Mouse (Mus musculus): ENCODE measurements at regions not wholly inside any gene's neighbourhood (a gene's known extent, or its start where the extent isn't known, plus 50 kb on each side); places are given as distances from the start of the nearest gene placed in this dataset.
A peak's percentile ranks its signal among the peaks of the same experiment; 100 is the strongest.

DNA sequence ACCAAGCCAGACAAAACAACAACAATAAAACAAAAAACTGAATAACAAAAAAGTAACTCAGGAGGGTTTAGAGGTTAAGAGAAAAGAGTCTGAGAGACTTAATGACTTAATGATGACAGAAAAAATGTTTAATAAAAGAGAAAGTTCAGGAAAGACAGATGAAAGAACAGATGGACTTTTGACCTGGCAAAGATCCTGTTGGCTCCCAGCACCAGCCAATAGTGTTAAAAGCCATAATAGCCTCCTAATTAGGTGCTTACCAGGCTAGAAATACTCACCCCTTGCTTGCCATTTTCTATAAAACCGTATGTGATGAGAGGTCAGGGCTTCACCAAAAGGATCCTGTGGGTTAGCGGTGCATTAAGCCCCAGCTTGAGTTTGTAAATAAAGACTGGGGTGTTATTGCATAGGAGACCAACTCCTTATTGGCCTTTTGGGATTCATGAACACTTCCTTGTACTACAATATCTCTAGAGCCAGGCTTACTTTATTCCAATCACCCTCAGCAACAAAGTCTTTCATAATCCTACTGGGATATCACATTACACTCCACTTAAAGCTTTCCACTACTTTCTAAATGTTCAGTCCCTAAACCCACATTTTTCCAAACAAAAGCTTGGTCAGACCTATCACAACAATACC, 282.1 kb upstream of the Rasa1 start:
- DNase-seq (ENCODE audit: low spot score in 2 of 2) = no peak

DNA sequence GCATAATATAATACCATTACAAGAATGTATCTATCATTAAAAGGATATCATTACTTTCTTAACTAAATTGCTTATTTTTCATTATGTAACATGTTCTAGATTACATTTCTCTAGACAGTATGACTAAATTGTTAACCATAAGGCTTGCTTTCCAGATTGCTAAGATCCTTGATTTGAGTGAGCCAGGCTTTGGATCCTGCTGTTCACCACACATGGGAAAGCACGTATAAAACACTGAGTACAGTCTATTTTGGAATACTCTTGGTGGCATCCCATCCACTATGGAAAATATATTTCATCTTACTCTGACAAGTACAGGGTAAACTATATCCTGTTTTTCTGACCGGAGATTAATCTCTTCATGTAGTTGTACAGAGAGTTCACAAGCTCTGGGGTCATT, 268.9 kb upstream of the Rasa1 start:
- no peak for DNase-seq (ENCODE audit: low spot score in 2 of 2)

DNA sequence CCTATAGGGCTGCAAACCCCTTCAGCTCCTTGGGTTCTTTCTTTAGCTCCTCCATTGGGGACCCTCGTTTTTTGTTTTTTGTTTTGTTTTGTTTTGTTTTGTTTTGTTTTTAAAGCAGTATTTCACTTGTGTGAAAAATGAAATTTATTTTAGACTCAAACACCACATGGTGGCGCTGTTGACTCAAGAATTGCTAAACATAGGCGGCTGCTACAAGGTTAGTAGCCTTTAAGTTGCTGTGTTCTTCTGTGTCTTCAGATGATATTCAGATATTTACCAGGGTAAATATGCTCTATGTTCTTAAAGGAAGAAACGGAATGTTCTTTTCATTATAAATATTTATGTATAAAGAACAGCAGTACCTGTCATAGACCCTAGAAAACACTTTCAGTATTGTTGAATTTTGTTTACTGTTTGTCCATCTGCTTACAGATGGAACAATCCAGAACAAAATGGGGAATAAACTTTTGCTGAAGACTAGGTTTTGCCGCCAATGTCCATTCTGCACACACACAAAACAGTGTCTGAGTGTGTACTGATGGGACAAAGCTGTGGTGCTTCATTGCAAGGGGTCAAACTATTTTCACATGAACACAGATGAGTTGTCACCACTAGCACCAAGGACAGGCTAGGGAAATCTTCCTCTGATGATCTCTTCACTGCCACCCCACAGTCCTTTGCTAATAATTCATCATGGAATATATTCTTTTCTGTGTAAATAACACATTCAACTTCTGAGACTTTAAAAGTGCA, 267.3 kb upstream of the Rasa1 start:
- DNase-seq (ENCODE audit: low spot score in 2 of 2) = peak; percentile 39 to 75

DNA sequence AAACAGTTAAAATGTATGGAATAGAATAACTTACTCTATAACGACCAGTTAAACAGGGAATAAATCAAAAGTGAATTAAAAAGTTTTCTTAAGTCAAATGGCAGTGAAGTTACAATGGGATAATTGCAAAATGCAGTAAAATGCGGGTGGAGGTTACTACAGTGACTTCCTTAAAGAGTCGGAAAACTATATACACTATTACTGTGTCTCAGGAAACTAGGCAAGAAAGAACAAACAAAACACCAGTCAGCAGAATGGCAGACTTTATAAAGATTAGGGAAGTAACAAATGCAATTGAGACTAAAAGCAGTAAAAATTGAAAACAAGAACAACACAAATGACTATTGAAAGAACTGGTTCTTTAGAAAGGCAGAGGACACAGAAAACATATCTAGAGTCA, 264.1 kb upstream of the Rasa1 start:
- no peak for DNase-seq (ENCODE audit: low spot score in 2 of 2)

DNA sequence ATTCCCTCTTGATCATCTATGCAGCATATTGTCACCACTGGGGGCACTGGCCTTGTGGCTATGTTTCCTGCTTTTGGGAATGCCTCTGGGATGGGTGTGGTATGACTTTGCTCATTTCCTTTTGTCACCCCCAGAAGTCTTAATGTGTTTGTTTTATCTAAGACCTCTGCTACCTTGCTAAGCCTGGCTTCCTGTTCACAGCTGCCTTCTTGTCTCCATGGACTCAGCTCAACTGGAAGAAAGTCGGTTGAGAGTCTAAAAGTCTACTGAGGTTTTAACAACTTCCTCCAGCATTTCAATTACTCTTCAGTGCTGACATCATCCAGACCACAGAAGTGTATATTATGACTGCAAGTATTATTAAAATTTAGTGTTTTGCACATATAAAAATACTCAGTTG, 220.7 kb upstream of the Rasa1 start:
- DNase-seq (ENCODE audit: low spot score in 2 of 2) = no peak

DNA sequence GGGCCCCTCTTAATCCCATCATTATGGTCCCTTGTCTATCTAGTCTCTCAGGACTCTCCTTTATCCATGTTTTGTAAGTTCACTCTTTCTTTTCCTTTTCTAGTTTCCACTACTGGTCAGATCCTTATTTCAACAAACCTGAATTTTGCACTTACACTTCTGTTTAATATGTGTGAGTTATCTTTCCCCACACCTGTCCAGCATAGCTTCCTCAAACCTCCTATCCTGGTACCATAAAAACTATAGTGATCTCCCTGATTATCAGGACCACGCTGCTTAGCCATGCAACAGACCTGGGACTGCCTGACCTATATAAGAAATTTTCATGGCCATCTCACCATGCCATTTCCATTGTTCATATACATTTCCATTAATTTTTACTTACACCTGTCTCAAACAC, 219.6 kb upstream of the Rasa1 start:
- DNase-seq (ENCODE audit: low spot score in 2 of 2) = no peak

DNA sequence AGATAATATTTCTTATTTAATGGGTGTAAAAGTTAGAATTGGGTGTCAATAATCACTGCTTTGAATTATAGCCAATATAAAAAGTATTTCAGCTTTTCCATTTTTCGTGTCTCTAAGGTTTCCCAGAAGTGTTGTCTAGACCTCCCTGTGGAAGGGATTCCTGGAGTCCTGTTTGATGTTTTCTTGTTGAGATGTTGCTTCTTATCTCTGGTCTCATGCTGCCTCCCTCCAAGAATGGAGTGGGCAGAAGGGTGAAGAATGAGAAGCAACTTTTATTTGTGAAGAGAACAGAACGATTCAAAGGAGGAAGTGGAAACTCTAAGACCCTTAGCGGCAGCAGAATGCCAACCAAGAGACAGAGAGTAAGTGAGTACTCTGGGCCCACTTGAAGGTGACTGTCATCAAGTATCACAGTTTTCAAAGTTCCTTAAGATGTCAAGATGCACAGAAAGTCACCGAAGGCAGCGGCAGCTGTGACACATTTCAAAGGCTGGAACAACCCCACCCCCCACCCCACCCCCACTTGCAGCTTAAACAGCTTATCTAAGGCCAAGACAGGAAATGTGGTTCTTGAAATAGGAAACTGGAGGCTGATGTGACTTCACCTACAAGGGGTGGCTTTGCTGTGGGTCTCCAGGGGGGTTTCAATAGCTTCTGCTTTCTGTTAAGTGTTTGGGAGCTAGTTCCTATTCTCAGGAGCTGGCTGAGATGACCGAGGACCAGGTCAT, 218.6 kb upstream of the Rasa1 start:
- DNase-seq (ENCODE audit: low spot score in 2 of 2) = no peak

DNA sequence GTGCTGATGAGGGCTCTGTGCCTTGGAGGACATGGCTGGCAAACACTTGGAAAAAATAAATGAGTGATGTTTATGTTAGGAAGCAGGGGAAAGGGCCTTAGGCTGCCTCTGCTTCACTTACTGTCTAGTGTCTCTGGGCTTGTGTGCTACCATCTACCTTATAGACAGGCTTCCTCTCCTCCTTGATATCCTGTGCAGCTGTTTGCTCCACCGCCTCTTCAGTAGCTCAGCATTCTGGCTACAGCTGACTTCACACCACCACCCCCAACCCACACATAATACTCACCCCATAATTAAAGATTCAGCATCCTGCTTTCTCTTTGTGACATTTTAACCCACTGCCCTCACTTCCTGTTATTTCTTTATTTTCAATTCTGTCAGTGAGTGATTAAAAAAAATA, 217.9 kb upstream of the Rasa1 start:
- DNase-seq (ENCODE audit: low spot score in 2 of 2) = no peak

DNA sequence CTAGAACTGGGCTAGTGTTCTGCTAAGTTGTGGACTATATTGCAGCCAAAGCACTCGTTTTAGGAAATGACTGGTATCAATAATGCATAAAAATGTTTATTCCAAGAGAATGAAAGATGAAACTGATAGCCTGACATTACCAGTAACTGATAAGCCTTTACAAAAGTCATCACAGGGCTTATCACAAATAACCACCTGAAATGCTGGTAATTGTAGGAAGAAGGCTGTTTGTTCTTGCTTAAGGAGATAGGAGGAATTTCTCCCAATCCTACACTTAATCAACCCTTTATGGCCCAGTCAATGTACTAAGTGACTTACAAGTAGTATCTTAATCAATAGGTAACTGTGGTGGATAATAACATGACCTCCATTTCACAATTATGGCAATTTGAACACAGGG, 217.1 kb upstream of the Rasa1 start:
- DNase-seq (ENCODE audit: low spot score in 2 of 2) = no peak

DNA sequence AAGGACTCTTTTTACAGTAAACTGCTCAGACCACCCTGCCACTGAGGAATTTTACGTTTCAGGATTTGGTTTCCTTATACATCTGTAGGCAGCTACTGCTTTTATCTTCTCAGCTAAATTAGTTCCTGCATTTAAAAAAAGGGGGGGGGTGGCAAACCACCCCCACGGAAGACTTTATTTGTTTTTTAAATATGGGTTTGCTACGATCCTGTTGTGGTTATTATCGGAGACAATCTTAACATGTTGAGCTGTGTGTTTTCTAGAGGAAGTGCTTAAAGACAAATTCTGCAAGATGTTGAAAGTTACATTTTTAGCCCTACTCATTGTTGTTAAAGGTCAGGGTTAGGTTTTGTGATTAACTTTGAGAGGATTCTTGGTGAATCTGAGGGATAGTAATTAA, 216.1 kb upstream of the Rasa1 start:
- DNase-seq (ENCODE audit: low spot score in 2 of 2) = no peak

DNA sequence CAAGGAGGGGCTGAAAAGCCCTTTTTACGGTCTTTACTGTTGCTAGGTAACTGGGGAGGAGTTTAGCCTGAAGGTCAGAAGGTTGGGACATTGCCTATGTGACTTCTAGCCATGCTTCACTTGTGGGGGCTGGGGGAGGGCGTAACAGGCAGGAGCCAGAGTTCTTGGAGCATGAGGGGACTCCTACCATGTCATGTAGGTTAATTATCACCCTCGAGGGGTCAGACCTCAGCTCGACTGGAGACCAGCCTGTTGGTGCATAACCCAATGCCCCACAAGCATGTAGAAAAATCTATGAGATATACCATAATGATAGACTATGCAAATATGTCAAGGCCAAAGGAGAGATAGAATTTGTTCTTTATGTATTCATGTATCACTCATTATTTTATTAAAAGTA, 215.1 kb upstream of the Rasa1 start:
- DNase-seq (ENCODE audit: low spot score in 2 of 2) = no peak

DNA sequence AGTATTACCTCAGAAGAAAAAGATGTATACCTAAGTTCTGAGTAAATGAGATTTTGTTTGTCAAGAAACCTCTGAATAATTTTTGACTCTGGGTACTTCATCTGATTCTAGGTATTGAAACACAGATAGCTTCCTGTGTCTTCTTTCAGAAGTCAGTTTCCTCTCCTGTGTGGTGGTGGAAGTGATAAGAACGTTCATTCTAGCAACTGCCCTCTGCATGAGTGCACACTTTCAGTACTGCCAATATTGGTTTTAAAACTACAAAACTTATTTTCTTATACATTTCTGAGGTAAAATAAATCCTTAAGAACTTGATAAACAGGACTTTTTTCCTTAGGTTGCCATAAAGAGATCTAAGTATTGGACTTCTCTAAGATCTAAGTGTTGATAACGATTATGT, 209.8 kb upstream of the Rasa1 start:
- DNase-seq (ENCODE audit: low spot score in 2 of 2) = no peak

DNA sequence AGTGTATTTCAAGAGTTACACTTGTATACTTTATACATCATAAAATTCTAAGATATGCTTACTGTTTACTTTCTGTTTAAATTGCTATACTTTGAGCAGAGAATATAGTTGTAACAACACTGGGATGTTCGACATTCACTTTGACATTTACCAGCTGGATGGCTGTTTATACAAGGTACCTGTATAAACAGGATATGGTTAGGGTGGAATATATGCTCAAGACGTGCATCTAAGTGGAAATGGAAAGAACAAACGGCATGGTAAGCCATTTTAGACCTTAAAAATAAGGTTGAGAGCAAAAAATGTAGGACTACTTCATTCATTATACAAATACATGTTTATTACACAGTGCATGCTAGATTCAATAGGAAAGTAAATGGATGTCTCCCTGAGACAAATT, 195.9 kb upstream of the Rasa1 start:
- no peak for DNase-seq (ENCODE audit: low spot score in 2 of 2)

DNA sequence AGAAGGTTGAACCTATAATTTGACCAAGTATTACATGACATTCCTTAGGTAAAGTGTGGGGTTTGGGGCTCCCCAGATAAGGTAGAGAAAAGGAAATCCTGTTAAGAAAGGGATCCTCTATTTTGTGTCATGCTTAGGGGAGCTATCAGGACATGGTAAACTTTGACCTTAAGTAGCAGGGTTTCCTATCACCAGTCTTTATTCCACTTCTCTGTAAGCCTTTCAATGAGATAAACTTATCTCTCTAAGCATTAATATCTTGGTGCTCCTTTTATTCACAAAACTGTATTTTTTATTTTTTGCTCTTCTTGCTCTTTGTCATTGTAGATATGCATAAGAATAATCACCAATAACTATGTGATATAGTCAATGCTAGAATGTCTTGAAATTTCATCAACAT, 194.4 kb upstream of the Rasa1 start:
- DNase-seq (ENCODE audit: low spot score in 2 of 2) = no peak

DNA sequence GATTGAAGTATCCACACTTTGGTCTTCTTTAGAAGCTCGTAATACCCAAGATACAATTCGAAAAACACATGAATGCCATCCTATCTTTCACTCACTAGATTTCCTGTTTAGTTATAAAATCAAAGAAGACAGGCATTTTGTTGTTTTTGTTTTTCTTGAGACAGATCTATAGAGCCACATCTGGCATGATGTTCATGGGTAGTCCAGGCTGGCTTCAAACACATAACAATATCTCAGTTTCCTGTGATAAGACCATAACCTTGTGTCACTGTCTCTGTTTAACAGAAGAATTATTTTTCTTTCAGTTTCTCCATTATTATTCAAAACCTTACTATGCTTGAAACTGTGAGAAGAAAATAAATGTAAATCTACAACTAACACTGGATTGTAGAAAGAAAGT, 190.5 kb upstream of the Rasa1 start:
- no peak for DNase-seq (ENCODE audit: low spot score in 2 of 2)

DNA sequence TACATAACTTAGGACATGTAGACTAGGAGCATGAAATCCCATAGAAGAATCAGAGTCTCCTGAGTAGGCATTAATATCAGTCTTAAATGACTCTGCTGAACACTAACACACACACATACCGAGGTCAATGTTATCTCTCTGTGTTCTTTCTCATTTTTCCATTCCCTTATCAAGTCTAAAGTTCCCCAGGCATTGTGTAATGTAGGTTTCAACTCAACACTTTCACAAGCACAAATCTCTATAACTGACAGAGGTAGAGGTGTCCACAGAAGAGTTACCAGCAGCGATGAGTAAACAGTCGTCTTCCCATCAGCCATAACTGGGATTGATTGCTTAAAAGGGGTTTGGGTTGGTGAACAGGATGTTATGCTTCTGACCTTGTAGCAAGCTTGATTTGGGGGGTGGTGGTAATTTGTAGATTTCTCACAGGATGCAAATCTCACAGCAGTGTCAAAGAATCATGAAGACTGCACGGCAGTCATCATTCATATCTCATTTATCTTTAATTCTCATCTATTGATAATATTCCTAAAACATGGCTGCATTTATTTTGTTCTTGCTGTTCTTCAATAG, 187.4 kb upstream of the Rasa1 start:
- DNase-seq (ENCODE audit: low spot score in 2 of 2) = no peak

DNA sequence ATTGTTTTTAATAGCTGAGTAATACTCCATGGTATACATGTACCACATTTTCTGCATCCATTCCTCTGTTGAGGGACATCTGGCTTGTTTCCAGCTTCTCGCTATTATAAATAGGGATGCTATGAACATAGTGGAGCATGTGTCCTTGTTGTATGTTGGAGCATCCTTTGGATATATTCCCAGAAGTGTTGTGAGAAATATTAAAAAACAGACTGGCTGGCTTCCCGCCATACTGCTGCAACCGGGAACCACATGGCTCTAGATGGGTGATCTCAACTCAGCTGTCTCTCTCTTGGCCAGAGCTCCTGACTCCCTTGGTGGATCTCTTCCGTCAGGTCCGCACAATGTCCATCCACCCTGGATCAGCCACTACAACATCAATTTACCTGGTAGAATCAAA, 182.4 kb upstream of the Rasa1 start:
- DNase-seq (ENCODE audit: low spot score in 2 of 2) = no peak

DNA sequence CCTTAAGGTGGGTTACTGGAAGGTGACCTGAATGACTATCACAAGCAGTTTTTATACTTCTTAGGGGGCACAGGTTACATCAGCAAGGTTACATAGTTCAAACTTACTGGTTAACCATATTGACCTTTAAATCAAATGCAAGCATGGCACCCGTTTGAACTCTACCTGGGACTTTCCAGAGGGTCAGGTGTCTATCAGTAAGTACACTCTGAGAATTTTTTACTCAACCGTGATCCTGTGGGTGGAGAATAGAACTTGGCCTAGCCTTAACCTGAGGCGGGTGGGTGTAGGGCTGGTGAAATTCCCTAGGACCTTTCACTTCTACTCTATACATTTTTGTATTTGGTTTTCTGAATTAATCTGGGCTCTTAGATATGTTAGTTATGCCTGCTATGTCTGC, 170.5 kb upstream of the Rasa1 start:
- DNase-seq (ENCODE audit: low spot score in 2 of 2) = no peak

DNA sequence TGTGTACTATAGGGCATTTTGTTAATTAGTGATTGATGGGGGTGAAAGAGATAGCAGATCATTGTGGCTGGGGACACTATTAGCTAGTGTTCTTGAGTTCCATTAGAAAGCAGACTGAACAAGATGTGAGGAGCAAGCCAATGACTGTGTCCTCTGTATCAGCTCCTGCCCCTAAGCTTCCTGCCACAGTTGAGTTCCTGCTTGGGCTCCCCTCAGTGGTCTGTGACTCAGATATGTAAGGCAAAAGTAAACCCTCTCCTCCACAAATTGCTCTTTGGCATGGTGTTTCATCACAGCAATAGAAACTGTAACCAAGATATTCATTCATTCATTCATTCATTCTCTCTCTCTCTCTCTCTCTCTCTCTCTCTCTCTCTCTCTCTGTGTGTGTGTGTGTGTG, 169.7 kb upstream of the Rasa1 start:
- DNase-seq (ENCODE audit: low spot score in 2 of 2) = no peak

DNA sequence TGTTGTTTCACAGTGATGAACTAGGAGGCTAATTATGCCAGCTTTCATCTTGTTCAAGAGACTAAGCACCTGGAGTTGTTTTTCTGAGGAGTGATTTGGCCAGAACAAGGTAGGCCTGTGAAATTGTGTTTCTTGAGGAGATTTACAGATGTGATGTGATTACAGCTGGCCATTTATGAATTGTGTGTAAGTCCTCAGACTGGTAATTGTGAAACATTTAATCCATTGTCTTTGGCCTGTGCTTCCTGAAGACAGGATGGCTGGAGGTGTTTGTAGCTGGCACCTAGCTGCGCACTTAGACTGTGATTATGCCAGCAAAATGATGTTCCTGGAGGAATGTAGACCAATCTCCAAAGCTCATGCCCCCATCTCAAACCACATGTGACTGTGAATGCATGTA, 150.7 kb upstream of the Rasa1 start:
- DNase-seq (ENCODE audit: low spot score in 2 of 2) = no peak

DNA sequence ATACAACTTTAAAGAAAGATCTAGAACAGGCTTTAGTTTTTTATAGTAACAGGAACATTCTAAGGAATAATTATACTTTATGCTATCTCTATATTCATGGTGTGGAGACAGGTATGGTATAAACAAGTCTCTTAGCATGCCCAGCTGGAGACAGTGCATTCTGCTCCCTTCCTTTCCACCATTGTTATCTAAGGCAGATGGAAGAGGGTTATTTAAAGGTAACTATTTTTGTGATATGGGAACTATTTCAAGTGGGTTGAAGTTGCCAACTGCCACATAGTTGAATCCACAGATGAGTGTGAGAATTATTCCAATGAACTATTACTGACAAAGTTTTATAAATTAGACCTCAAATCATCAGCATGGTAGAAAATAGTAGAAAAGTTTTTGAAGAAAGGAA, 148.9 kb upstream of the Rasa1 start:
- no peak for DNase-seq (ENCODE audit: low spot score in 2 of 2)

DNA sequence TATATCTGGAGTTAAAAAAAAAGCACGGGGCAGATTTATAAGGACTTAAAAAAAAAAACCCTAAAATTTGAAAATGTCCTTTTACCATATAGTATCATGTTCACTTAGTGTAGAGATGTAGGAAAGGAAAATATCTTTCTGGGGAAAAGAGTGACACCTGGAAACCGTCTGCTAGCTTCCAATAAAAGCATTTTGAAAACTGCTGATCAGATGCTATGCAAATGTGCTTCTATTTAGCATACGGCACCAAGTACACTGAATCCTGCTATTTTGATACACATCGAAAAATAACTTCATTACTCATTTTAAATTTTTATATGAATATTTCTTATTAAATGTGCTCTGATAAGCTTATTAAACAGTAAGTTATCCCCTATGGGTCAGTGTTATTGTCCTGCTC, 148.1 kb upstream of the Rasa1 start:
- DNase-seq (ENCODE audit: low spot score in 2 of 2) = no peak
